Mouse (Mus musculus): ENCODE measurements around the gene Cdkal1.

Cdkal1 gene

GRCm38 (mm10) chr13:29395694-29396093 lies 459.8 kb downstream of the Cdkal1 start:
- DNase-seq = no peak

DNA sequence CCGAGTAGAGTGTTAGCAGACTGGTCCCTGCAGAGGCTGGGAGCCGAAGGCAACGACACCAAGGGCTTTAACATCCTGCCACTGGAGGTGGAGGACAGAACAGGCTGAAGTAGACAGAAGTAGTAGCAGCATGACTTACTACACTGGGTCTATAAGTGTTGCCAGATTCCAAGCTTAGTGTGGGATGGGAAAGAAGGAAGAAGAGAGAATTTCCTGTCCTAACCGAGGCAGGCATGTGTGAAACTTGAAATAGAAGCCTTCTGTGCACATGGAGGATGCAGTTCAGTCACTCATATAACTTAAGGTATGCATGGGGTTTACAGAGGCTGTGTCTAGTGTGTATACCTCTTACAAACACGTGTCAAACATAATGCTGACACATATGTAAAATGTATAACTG lies 465.4 kb downstream of the Cdkal1 start:
- DNase-seq = no peak

DNA sequence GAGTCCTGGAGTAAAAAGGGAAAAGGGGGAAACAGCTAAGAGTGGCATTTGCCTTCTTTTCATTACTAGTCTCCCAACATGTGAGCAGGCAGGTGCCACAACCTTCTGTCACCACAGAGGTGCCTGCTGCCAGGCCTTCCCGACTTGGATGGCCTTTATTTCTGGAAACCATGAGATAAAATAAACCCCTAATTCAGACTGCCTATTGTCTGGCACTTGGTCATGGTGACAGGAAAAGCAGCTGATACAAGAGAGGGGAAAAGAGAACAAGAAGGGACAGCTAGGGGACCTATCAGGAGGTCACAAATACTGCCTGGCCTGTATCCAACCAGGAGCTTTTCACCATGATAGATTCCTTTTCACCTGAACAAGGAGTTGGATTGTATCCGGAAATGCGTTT lies 466.6 kb downstream of the Cdkal1 start:
- DNase-seq = no peak

- DNase-seq = no peak
These were observed 477.9 kb downstream of the Cdkal1 start for GRCm38 (mm10) chr13:29377572-29377971.

DNA sequence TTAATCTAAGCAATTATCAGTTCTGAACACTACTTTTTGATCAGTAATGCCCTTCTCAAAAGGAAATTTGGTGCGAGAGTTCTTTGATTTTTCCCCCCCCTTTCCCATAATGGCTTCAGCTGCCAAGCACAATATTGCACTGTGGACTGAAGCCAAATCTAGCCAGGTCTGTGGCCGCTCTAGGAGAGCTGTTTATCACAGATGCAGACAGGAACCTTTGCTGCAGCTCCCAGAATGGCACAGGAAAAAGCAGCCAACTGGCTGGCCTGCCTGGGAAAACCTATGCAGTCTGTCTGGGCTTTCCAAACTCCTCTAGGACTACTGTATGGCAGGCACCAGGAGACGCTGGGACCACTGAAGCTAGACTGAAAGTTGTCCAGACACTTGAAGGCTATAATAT lies 483.6 kb downstream of the Cdkal1 start:
- peak; percentile 63 for DNase-seq

DNA sequence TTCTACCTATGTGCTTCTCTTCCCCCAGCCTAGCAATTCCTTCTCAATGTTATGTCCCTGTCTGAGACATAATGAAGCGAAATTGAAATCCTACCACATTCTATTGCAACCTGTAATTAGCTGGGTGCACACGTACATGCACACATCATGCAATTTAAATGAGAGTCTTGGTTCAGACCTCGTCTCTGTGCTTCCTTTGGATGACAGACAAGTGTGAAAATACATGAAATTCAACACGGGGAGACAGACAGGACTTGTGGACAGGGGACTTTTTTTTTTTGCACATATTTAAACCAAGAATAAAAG lies 484.1 kb downstream of the Cdkal1 start:
- DNase-seq = no peak

DNA sequence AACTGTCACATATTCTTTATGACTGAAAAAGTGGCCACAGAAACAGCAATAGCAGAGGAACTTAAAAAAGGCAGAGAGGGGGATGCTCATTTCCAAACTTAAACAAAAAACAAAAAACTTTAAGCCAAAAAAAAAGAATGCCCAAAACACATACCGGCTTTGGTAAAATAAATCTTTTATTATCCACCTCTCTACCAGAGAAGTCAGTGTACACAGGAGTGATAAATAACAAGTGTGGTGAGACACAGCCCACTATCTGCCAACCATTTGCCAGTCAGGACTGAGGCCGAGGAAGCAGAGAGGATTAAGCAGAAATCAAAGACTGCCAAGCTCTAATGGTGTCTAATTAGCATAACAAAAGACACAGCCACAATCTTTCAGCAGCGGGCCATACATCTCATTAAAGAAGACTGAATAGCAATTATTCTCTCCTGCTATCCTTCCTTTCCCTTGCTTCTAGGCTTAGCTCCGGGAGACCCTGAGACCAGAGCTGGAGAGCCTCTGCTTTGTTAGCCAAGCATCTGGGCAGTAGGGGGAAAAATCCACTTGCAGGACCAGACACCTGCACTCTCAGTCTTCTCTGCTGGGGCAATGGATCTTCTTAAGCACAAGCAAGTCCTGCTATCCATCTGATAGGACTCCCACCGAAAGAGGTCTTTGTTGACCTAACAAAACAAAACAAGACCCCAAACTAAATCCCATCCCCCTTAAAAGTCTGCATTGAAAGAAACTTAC lies 484.6 kb downstream of the Cdkal1 start:
- no peak for DNase-seq

- no peak for DNase-seq
These were observed 486.7 kb downstream of the Cdkal1 start for GRCm38 (mm10) chr13:29368806-29369205.

- no peak for DNase-seq
These were observed 490.4 kb downstream of the Cdkal1 start for GRCm38 (mm10) chr13:29364901-29365625.

DNA sequence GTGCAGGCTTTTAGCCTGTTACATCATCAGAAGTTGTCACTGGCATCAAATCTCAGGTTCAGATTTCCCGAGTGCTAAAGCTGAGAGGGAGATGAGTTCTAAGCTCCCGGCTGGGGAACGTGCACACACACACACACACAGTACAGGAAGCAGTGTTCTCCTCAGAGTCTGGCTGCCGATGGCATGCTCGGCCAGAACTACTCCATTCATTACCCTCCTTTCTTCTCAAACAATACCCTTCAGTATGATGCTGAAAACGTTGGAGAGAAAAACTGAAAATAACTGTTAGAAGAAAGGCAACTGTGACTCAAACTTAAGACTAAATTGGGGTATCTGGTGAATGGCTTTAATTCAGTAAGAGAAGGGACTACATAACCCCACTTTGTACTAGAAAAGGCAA lies 491.5 kb downstream of the Cdkal1 start:
- no peak for DNase-seq

DNA sequence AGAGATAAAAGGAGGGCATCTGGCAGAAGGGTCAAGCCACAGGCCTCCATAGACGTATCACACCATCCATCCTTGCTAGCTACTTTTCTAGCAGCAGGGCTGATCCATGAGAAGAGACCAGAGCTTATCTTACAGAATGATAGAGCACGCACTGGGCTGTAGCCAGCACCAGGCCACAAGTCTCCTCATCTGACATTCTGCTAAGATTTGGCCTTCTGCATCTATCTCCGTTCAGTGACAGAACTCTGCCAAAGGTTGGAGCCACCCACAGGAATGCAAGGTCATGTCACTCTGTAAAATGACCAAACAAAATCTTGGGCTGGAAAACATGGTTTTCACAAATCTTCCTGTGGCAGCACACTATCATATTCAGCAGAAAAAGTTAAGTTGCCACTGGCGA lies 493.6 kb downstream of the Cdkal1 start:
- no peak for DNase-seq

- no peak for DNase-seq
These were observed 494.6 kb downstream of the Cdkal1 start for GRCm38 (mm10) chr13:29360899-29361298.

DNA sequence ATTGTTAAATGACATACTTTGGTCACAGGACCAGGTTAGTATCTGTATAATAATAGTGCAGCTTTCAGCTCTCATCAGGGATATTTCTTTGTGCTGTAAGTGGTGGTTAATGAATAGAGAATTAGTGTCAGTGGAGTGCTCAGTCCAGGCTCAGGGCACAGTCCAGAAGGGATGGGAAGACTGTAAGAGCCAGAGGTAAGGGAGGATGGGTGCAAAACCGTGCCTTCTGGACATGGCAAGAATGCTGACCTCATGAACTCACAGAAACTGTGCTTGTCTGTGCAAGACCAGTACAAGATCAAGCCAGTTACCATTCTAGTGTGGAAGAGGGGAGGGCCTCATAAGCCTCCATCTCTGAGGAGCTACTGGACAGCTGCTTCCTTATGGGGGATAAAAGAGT lies 496.1 kb downstream of the Cdkal1 start:
- no peak for DNase-seq

GRCm38 (mm10) chr13:29357483-29357882 lies 498.0 kb downstream of the Cdkal1 start:
- no peak for DNase-seq

GRCm38 (mm10) chr13:29356158-29356485 lies 499.4 kb downstream of the Cdkal1 start:
- peak; percentile 42 for DNase-seq

DNA sequence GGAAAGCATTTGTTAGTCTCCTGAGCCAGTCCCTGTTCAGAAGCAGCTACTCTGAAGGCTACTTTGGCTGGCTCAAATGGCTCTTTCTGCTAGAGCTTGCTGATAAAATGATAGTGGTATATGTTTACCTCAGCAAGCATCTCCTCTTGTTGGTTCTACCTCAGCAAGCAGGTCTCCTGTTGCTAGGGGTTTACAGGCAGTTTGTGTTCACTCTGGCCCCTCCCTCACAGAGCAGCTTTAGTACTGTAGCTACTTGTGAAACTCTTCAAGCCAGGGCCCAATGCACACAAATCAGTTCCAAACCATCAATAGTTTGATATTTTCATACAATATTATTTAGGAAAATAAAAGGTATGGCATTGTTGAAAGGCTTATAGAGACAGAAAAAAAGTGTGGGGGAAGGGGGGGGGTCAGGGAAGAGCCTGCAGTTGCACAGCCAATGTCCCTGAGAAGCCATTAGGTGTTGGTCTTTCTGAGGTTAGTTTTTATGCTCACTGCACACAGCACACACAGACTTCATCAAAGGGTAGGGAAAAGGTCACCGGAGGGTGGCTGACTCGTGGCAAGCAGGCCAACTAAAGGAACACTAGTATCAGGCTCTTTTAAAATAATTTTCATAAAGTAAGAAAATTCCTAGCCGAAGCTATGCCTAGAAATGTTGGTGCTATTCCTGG lies 499.9 kb downstream of the Cdkal1 start:
- no peak for DNase-seq

GRCm38 (mm10) chr13:29354943-29355342 lies 500.5 kb downstream of the Cdkal1 start:
- DNase-seq = no peak

DNA sequence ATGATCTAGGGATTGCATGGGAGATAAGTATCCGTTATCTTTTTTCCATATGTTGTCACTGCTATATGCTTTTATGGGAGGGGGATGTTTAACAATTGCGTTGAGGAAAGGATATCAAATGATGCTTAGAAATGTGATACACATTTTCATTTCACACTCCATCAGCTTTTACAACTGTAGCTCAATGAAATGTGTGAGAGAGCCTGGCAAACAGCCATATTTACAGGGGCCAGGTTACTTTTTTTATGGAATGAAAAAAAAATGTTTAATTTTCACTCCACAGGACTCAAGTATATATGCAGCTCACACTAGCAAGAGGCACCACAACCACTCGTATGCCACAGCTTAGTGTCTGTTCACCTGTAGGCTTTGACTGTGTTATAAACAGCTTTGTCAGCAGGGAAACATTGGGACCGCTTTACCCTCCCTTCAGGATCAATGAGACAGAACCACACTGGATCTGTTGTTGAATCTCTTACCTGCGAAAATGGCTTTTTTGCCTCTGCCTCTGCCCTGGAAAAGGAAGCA lies 501.5 kb downstream of the Cdkal1 start:
- DNase-seq = no peak

DNA sequence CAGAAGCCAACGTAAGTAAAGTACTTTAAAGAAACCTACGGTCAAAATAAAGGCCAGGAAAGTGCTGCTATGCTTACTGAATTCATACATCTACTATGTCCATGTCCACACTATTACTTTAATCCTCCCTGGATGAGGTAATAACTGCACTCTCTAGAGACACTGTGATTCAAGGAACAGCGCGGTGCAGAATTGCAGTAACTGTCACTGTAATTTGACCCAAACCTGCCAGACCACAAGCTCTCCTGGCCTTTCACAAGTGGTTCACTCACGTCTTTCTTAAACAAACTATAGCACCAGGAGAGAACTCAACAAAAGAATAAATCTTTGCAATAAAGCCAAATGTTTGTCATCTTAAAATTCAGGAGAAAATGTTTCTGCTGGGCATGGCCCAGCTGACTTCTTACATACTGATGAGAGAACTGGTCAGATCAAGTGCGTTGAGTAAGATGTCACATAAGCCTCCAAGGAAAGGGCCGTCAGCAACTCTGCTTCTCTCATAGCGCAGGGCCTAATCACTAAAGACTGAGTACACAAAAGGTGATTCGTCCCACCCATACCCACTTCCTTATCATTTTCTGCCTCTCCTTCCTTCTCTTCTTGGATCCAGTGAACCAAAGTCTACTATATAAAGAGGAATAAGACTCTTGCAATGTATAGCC lies 504.3 kb downstream of the Cdkal1 start:
- DNase-seq = no peak

- no peak for DNase-seq
These were observed 505.5 kb downstream of the Cdkal1 start for GRCm38 (mm10) chr13:29350004-29350403.

- DNase-seq = no peak
These were observed 506.0 kb downstream of the Cdkal1 start for GRCm38 (mm10) chr13:29349386-29349961.

GRCm38 (mm10) chr13:29348331-29348730 lies 507.1 kb downstream of the Cdkal1 start:
- DNase-seq = no peak

Measured in cerebellum, adult 9-11 months (tissue).